Mouse (Mus musculus): Measurements from ENCODE around the gene Rad51b. TPM values are rescaled to one million over a fixed set of nuclear protein-coding genes. Genes with fewer than 3 reads are reported as not detected.

Rad51b gene
- polyA plus RNA-seq, 1 experiment from 2014 or later = 3.3 TPM

GRCm38 (mm10) chr12:79437572-79437971 lies 140.5 kb downstream of the Rad51b start:
- no peak overlapping the region for H3K4me2 ChIP-seq
- no peaks in the 10 kb centered on the region for H3K9me3 ChIP-seq (replicated peaks)
- no peak for ATAC-seq (replicated peaks; ENCODE audit: insufficient number of reproducible peaks, insufficient read depth, low FRiP score, low read depth)
- H3K36me3 ChIP-seq = no peaks in the 10 kb centered on the region
- no peaks in the 10 kb centered on the region for H3K4me1 ChIP-seq (replicated peaks)
- WGBS = 79% methylated on average over 3 of the region's 3 CpGs
- H3K27me3 ChIP-seq = no peaks in the 10 kb centered on the region
- H3K27ac ChIP-seq = no peak overlapping the region
- H3K4me3 ChIP-seq = no peak overlapping the region
- no peak overlapping the region for H3K9ac ChIP-seq

GRCm38 (mm10) chr12:79439961-79440360 lies 142.9 kb downstream of the Rad51b start:
- no peak overlapping the region for H3K4me2 ChIP-seq
- H3K27ac ChIP-seq = no peak overlapping the region
- H3K9ac ChIP-seq = no peak overlapping the region
- no peaks in the 10 kb centered on the region for H3K27me3 ChIP-seq
- no peaks in the 10 kb centered on the region for H3K9me3 ChIP-seq (replicated peaks)
- H3K36me3 ChIP-seq = no peaks in the 10 kb centered on the region
- 85% methylated on average over 6 of the region's 6 CpGs for WGBS
- ATAC-seq (replicated peaks; ENCODE audit: insufficient number of reproducible peaks, insufficient read depth, low FRiP score, low read depth) = no peak
- H3K4me1 ChIP-seq (replicated peaks) = no peaks in the 10 kb centered on the region
- H3K4me3 ChIP-seq = no peak overlapping the region

GRCm38 (mm10) chr12:79441210-79442005 lies 144.3 kb downstream of the Rad51b start:
- Histone ChIP-seq H3K27ac (no peak overlapping the region), H3K4me3 (no peak overlapping the region), H3K4me2 (no peak overlapping the region), H3K9me3 (replicated peaks) (no peaks in the 10 kb centered on the region), H3K27me3 (no peaks in the 10 kb centered on the region), H3K9ac (no peak overlapping the region), H3K36me3 (no peaks in the 10 kb centered on the region), H3K4me1 (replicated peaks) (no peaks in the 10 kb centered on the region)
- 61% methylated on average over 12 of the region's 12 CpGs for WGBS
- ATAC-seq (replicated peaks; ENCODE audit: insufficient number of reproducible peaks, insufficient read depth, low FRiP score, low read depth) = no peak

DNA sequence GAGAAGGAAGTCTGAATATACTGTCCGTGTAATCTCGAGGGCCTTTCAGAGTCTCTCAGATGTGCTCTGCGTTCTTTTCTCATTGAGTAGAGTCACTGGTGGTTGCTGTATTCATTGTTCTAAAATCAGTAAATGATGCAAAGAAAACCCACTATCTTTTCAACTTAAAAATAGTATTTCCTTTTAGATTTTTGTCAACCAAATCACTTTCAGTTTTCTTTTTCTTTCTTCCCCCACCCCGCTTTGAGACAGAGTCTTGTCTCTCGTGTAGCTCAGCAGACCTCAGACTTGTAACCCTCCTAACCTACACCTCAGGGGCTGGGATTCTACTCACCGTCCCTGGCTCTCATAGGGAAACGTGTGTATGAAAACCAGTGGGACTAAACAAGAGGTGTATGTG lies 145.0 kb downstream of the Rad51b start:
- no peaks in the 10 kb centered on the region for H3K27me3 ChIP-seq
- H3K4me1 ChIP-seq (replicated peaks) = no peaks in the 10 kb centered on the region
- no peak overlapping the region for H3K27ac ChIP-seq
- H3K4me2 ChIP-seq = no peak overlapping the region
- H3K9me3 ChIP-seq (replicated peaks) = no peaks in the 10 kb centered on the region
- H3K36me3 ChIP-seq = no peaks in the 10 kb centered on the region
- no peak overlapping the region for H3K4me3 ChIP-seq
- no peak overlapping the region for H3K9ac ChIP-seq
- no peak for ATAC-seq (replicated peaks; ENCODE audit: insufficient number of reproducible peaks, insufficient read depth, low FRiP score, low read depth)
- 51% methylated on average over 7 of the region's 7 CpGs for WGBS

DNA sequence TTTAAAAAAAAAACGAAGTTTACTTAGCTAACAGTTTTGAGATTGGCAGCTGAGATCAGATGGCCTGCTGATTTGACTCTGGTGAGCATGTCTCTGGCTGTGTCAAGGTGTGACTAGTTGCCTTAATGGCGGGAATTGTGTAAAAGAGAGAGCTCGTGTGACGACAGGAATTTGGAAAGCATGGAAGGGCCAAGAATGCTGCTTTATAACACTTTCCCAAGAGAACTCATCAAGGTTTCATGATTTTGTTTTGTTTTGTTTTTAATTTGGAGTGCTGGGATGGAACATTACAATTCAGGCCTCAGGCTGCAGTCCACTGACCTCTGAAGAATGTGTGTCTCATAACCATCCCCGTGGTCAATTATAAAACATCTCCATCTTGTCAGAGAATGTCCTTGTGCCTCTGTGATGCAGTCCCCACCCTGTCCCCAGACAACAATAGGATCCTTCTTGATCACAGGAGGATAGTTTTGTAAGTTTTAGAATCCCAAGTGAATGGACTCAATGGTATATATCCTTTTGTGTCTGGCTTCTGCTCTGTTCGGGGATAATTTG lies 145.8 kb downstream of the Rad51b start:
- 60% methylated on average over 6 of the region's 6 CpGs for WGBS
- Histone ChIP-seq H3K9me3 (replicated peaks) (no peaks in the 10 kb centered on the region), H3K4me3 (no peak overlapping the region), H3K27ac (no peak overlapping the region), H3K36me3 (no peaks in the 10 kb centered on the region), H3K4me2 (no peak overlapping the region), H3K27me3 (no peaks in the 10 kb centered on the region), H3K9ac (no peak overlapping the region), H3K4me1 (replicated peaks) (no peaks in the 10 kb centered on the region)
- no peak for ATAC-seq (replicated peaks; ENCODE audit: insufficient number of reproducible peaks, insufficient read depth, low FRiP score, low read depth)

GRCm38 (mm10) chr12:79444646-79445045 lies 147.6 kb downstream of the Rad51b start:
- H3K36me3 ChIP-seq = no peaks in the 10 kb centered on the region
- H3K4me1 ChIP-seq (replicated peaks) = no peaks in the 10 kb centered on the region
- no peak overlapping the region for H3K4me2 ChIP-seq
- no peak overlapping the region for H3K4me3 ChIP-seq
- no peak overlapping the region for H3K9ac ChIP-seq
- H3K9me3 ChIP-seq (replicated peaks) = no peaks in the 10 kb centered on the region
- H3K27me3 ChIP-seq = no peaks in the 10 kb centered on the region
- H3K27ac ChIP-seq = no peak overlapping the region
- WGBS = 65% methylated on average over 2 of the region's 2 CpGs
- no peak for ATAC-seq (replicated peaks; ENCODE audit: insufficient number of reproducible peaks, insufficient read depth, low FRiP score, low read depth)

GRCm38 (mm10) chr12:79447039-79447438 lies 150.0 kb downstream of the Rad51b start:
- H3K4me3 ChIP-seq = no peak overlapping the region
- 64% methylated on average over 3 of the region's 3 CpGs for WGBS
- no peak overlapping the region for H3K4me2 ChIP-seq
- no peaks in the 10 kb centered on the region for H3K27me3 ChIP-seq
- no peak for ATAC-seq (replicated peaks; ENCODE audit: insufficient number of reproducible peaks, insufficient read depth, low FRiP score, low read depth)
- H3K4me1 ChIP-seq (replicated peaks) = no peaks in the 10 kb centered on the region
- no peak overlapping the region for H3K9ac ChIP-seq
- H3K9me3 ChIP-seq (replicated peaks) = no peaks in the 10 kb centered on the region
- no peak overlapping the region for H3K27ac ChIP-seq
- H3K36me3 ChIP-seq = no peaks in the 10 kb centered on the region

GRCm38 (mm10) chr12:79449817-79450411 lies 152.8 kb downstream of the Rad51b start:
- Histone ChIP-seq H3K36me3 (no peaks in the 10 kb centered on the region), H3K27ac (no peak overlapping the region), H3K27me3 (no peaks in the 10 kb centered on the region), H3K9me3 (replicated peaks) (no peaks in the 10 kb centered on the region), H3K4me2 (no peak overlapping the region), H3K4me1 (replicated peaks) (no peaks in the 10 kb centered on the region), H3K9ac (no peak overlapping the region), H3K4me3 (no peak overlapping the region)
- 80% methylated on average over 8 of the region's 8 CpGs for WGBS
- ATAC-seq (replicated peaks; ENCODE audit: insufficient number of reproducible peaks, insufficient read depth, low FRiP score, low read depth) = no peak

- Histone ChIP-seq H3K4me2 (no peak overlapping the region), H3K27ac (peak overlapping the region; percentile 15; the same call in 1 of the 2 replicates), H3K9ac (no peak overlapping the region), H3K27me3 (no peaks in the 10 kb centered on the region), H3K4me3 (no peak overlapping the region), H3K4me1 (replicated peaks) (peaks cover 9% of the 10 kb centered on the region), H3K36me3 (no peaks in the 10 kb centered on the region), H3K9me3 (replicated peaks) (no peaks in the 10 kb centered on the region)
- ATAC-seq (replicated peaks; ENCODE audit: insufficient number of reproducible peaks, insufficient read depth, low FRiP score, low read depth) = no peak
- WGBS = 55% methylated on average over 4 of the region's 4 CpGs
Measured at GRCm38 (mm10) chr12:79452882-79453281, 155.8 kb downstream of the Rad51b start.

- no peaks in the 10 kb centered on the region for H3K36me3 ChIP-seq
- no peak overlapping the region for H3K27ac ChIP-seq
- H3K4me3 ChIP-seq = no peak overlapping the region
- H3K27me3 ChIP-seq = no peaks in the 10 kb centered on the region
- no peaks in the 10 kb centered on the region for H3K9me3 ChIP-seq (replicated peaks)
- H3K4me1 ChIP-seq (replicated peaks) = peaks cover 9% of the 10 kb centered on the region
- no peak overlapping the region for H3K4me2 ChIP-seq
- H3K9ac ChIP-seq = no peak overlapping the region
- no peak for ATAC-seq (replicated peaks; ENCODE audit: insufficient number of reproducible peaks, insufficient read depth, low FRiP score, low read depth)
- WGBS = 65% methylated on average over 4 of the region's 4 CpGs
Measured at GRCm38 (mm10) chr12:79454017-79454416, 156.9 kb downstream of the Rad51b start.

- Histone ChIP-seq H3K4me1 (replicated peaks) (peaks cover 9% of the 10 kb centered on the region), H3K4me3 (no peak overlapping the region), H3K9me3 (replicated peaks) (no peaks in the 10 kb centered on the region), H3K27me3 (no peaks in the 10 kb centered on the region), H3K36me3 (no peaks in the 10 kb centered on the region), H3K27ac (no peak overlapping the region), H3K9ac (no peak overlapping the region), H3K4me2 (no peak overlapping the region)
- 71% methylated on average over 12 of the region's 12 CpGs for WGBS
- no peak for ATAC-seq (replicated peaks; ENCODE audit: insufficient number of reproducible peaks, insufficient read depth, low FRiP score, low read depth)
Measured at GRCm38 (mm10) chr12:79455061-79455847, 158.2 kb downstream of the Rad51b start.

Measured in heart, embryonic 15.5 days (tissue).